Mouse (Mus musculus): Measurements from ENCODE around the gene Naip2.
"Not testable (repeated sequence)": the region's sequence is repeated elsewhere in the genome, so short reads cannot be mapped to it uniquely, and the experiment has no call there.

Naip2 gene

DNA sequence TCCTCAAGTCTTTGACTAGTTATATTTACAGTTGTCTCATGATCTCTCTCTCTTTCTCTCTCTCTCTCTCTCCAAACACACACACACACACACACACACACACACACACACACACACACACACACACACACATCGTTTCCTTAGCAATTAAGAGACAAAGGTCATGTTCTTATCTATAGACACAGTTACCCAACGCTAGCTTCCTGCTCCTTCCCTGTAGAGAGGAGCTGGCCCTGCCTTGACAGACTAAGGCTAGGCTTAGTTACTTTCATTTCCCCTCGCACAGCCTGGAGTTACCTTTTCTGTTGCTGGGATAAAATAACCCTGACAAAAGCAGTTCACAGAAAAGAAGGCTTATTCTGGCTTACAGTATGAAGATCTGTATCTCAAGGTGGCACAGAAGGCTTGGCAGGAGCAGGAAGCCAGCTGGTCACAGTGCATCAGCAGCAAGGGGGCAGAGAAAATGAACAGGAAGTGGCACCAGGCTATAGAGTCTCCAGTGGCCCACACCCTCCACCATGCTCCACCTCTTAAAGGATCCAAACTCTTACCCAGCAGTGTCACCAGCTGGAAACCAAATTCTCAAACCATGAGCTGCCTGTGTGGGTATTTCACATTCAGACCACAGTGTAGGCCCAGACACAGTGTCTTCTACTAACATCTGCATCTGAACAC, at the start of gene Naip2:
TSS of gene Naip2 (minus strand) at position 434 of the 675 bp plus-strand sequence.
- DNase-seq (ENCODE audit: low spot score) = not testable (repeated sequence)

DNA sequence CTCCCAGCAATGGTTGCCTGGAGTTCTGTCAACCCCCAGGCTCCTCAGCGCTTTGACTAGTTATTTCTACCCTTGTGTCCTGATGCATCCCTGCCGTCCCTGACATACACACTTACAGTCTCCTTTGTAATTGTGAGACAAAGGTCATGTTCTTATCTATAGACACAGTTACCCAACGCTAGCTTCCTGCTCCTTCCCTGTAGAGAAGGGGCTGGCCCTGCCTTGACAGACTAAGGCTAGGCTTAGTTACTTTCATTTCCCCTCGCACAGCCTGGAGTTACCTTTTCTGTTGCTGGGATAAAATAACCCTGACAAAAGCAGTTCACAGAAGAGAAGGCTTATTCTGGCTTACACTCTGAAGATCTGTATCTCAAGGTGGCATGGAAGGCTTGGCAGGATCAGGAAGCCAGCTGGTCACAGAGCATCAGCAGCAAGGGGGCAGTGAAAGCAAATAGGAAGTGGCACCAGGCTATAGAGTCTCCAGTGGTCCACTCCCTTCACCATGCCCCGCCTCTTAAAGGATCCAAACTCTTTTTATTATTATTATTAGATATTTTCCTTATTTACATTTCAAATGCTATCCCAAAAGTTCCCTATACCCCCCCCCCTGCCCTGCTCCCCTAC, 45.1 kb upstream of the Naip2 start:
- DNase-seq (ENCODE audit: low spot score) = not testable (repeated sequence)

GRCm38 (mm10) chr13:100246223-100246622, 44.3 kb upstream of the Naip2 start, which contains the start of gene Naip5:
Naip5 (minus strand) TSS chr13:100246323.
- DNase-seq (ENCODE audit: low spot score) = not testable (repeated sequence)

DNA sequence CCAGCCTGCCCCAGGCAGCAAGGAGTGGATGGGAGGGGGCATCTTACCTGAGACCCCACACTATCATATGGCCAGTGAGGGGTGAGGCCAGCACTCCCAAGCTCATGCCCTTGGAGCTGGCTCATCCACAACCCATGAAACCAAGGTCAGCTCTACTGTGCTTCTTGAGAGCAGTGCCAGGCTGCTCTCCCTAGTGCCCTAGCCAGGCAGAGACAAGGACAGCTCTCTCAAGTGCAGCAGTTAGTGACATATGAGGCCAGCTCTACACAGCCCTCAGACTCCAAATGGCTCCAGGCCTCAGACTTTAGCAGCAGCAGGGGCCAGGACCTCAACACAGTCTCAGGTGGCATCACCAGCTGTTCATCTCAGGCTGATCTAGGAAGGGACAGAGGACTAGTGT, 41.8 kb upstream of the Naip2 start:
- DNase-seq (ENCODE audit: low spot score) = no peak

DNA sequence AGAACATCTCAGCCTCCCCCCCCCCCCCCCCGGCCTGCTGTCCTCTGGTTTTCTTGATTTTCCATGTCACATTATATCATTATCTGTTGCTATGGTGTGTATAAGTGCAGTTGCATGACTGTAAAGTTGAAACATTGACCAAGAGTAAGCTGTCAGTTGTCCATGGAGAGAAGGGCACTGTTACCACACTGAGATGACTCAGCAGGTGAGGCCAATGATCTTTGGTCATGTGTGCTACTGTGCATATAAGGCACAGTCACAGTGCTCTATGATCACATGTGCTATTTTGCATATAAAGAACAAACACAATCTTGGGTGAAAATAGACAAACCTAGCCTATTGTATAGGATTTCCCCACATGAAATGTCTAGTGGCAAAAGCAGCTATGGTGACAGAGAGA, 11.8 kb upstream of the Naip2 start:
- DNase-seq (ENCODE audit: low spot score) = not testable (repeated sequence)

DNA sequence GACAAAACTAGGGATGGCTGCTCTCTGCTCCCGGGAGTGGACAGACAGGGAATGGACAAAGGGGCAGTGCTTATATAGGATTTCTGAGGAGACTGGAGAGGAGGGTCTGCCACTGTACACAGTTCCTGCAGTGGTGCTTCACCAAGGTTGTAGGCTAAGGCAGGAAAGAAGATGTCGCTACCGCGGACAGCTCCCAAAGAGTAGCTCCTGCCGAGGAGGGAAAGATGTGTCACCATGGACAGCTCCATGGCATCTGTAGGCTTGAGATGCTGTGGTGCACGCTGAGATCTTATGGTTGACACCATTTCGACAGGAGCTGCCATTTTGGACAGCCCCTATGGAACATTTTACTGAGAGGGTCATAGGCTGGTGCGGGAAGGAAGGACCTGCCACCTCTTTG, 8.6 kb upstream of the Naip2 start:
- DNase-seq (ENCODE audit: low spot score) = no peak

- DNase-seq (ENCODE audit: low spot score) = no peak
Observed at GRCm38 (mm10) chr13:100203319-100203718, 1.4 kb upstream of the Naip2 start.

GRCm38 (mm10) chr13:100200778-100201177, 1.1 kb downstream of the Naip2 start:
- no peak for DNase-seq (ENCODE audit: low spot score)

DNA sequence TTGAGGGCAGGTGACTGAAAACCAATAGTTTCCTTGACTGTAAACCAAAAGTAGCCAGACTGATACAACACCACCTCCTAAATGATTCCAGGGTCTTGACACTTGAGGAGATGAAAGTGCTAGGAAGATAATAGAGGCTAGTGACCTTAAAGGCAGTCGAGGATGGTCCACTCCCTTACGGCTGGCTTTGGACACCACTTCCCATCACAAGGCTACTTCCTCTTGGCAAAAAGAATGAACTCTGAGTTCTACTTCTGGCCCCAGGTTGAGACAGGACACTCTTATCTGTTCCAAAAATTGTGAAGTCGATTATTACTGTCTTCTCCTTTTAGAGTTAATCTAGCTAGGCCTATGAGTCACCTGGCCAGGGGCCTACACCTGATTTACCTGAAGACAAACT, 6.5 kb downstream of the Naip2 start:
- DNase-seq (ENCODE audit: low spot score) = no peak

DNA sequence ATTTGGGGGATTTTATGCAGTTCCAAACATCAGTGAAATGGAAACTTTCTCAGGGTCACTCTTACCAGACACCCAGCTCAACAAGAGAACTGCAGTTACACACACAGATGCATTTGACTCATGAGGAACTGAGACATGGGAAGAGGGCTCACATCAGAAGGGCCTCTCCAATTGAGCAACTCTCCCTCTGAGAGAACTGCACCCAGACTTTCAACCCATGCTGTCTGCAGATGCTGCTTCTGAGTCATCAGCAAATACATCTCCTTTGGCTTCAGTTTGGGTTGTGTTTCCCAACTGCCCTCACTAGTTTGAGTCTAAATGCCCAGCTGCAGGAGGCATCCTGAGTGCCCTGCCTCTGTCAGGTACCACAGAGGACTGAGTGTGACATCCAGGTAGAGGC, 18.8 kb downstream of the Naip2 start:
- not testable (repeated sequence) for DNase-seq (ENCODE audit: low spot score)

- DNase-seq (ENCODE audit: low spot score) = not testable (repeated sequence)
Observed at GRCm38 (mm10) chr13:100174360-100174759, 27.5 kb downstream of the Naip2 start.

DNA sequence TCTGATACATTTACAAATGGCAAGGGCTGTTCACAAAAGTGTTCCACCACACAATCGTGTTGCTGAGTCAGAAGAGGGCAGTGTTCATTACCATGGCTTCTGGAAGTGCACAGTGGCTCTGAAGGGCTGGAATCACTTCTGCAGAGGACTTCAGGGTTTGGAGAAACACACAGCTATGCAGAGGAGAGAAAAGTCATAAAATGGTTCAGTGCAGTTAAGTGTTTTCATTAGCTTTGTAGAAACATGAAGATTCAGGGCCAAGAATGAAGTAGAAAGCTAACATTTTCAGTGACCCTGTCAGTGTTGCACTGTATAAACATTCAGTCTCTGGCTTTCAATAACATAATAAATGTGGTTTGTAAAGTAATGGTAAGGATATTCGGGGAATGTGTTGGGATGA, 35.5 kb downstream of the Naip2 start:
- not testable (repeated sequence) for DNase-seq (ENCODE audit: low spot score)

DNA sequence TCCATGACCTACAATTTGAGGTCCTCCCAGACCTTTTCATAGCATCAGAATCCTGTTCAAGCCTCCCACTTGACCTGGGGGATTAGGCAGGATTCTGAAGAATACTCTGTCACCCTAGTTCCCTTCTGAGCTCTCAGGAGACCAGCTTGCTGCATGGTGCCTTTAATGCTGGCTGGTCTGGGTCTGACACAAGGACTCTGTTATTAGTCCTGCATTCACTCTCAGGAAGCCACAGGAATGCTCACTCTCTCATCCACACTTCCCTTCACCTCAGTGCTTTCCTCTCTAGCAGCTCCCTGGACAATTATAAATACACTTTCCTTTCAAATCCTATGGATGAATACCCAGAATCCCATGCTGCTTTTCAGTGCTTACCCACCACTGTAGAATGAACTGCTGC, 39.4 kb downstream of the Naip2 start:
- DNase-seq (ENCODE audit: low spot score) = not testable (repeated sequence)

- DNase-seq (ENCODE audit: low spot score) = not testable (repeated sequence)
Observed at GRCm38 (mm10) chr13:100161171-100161870, 40.6 kb downstream of the Naip2 start.

- no peak for DNase-seq (ENCODE audit: low spot score)
Observed at GRCm38 (mm10) chr13:100156624-100157023, 45.3 kb downstream of the Naip2 start.

- no peak for DNase-seq (ENCODE audit: low spot score)
Observed at GRCm38 (mm10) chr13:100152659-100153058, 49.2 kb downstream of the Naip2 start.

- DNase-seq (ENCODE audit: low spot score) = no peak
Observed at GRCm38 (mm10) chr13:100141646-100142314, 60.1 kb downstream of the Naip2 start.

- no peak for DNase-seq (ENCODE audit: low spot score)
Observed at GRCm38 (mm10) chr13:100125258-100125643, 76.6 kb downstream of the Naip2 start.

- DNase-seq (ENCODE audit: low spot score) = peak; percentile 71
Observed at GRCm38 (mm10) chr13:100124423-100125257, 77.3 kb downstream of the Naip2 start, which contains the start of gene Smn1. Smn1 (plus strand) TSS chr13:100124852.

- no peak for DNase-seq (ENCODE audit: low spot score)
Observed at GRCm38 (mm10) chr13:100123970-100124369, 77.9 kb downstream of the Naip2 start.

GRCm38 (mm10) chr13:100112218-100112972, 89.5 kb downstream of the Naip2 start:
- DNase-seq (ENCODE audit: low spot score) = no peak
